Mouse (Mus musculus) heart, adult 8-10 months (tissue): ENCODE measurements around the gene Thsd1. TPM values are rescaled to one million over a fixed set of nuclear protein-coding genes. Genes with fewer than 3 reads are reported as not detected.

Source experiments
- DNase-seq: peaks from one replicate; pipeline ENCODE4 v3.0.0; 2022; ENCODE audit warnings: low spot score
- total RNA-seq, 4 experiments: library from RNA; stranded (reverse); gene quantifications; 2 replicates each; pipeline ENCODE4 v1.2.4; 2022

Thsd1 gene
- 1 to 10 TPM; 3.8 to 4.5 (median 4.3) TPM for total RNA-seq

DNA sequence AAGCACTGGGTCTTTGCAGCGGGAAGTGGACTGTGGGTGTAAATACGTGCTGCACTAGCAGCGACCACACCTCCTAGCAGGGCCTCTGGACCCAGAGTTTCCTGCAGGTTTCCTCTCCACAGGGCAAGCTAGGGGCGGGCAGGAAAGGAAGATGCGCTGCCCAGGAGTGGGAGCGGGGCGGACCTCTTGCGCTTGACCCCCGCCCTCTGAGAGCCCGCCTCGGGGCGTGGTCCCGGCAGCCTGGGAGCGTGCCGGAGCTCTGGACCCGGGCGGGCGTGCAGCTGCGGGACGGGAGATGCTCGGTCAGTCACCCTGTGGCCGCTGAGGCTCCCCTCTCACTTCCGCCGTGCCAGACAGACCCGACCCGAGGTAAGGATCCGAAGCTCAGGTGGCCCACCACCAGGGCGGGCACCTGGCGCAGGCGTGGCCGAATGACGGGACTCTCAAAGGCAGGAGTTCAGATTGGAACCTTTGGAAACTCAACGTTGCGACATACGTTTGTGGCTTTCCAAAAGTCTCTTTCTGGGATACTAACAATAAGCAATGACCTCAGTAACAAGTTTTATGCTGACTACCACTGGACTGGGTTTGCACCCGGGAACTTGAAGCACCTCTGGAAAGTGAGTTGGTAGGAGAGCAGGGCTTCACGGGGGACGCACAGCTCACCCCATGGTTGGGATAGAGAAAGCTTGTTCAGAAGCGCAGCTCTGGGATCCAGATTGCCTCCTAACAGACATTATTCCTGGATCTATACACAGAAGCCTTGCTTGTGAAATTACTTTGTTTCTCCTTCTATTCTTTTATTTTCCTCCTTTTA lies at the start of gene Thsd1:
Thsd1 (plus strand) TSS at position 253 of the 817 bp plus-strand sequence.
- DNase-seq, result peak; percentile 67

DNA sequence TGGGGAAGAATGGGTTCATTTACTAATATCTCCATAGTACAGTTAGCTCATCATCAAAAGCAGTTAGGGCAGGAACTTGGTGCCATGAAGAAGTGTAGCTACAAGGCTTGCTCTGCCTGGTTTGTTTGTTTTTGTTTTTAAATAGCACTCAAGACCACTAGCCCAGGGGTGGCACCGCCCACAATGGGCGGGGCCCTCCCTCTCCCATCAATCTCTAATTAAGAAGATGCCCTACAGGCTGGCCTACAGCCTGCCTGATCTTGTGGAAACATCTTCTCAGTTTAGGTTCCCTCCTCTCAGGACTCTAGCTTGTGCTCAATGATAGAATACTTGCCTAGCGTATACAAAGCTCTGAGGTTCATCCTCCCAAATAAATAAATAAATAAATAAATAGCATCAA lies 42.2 kb upstream of the Thsd1 start:
- DNase-seq, result no peak

DNA sequence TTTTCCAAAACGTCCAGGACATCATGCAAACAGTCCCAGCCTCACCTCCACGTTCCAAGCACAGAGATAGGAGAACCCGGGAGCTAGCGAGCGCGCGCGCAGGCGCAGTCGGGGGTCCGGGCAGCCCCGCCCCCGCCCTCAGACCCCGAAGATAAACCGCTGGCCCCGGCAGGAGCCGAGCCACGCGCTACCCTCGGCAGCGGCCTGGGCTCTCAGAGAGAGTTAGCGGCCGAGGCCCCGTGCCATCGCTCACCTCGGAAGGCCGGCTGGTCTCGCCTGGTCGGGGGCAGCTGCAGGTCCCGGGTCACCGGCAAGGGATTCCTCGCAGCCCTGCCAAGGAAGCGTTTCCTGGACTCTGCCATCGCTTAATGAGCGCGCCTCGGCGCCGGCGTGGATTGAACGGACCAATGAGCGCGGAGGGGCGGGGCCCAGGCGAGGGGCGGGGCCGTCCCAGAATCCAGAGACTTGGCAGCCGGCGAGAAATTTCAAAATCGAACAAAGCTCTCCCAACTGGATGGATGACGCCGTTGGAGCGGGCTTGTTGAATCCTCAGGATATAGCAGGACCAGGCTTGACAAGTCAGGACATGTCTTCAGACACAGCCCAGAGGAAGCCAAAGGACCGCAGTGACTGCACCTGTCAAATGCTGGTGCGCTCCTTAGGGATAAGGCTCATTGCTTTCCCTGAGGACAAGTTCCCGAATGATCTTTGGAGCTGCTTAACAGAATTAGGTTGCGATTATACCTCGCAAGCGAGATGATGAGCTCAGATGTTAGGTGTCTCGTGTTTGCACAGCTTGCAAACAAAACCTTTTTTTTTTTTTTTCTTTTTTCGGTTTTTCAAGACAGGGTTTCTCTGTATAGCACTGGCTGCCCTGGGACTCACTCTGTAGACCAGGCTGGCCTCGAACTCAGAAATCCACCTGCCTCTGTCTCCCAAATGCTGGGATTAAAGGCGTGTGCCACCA lies 41.4 kb upstream of the Thsd1 start, which contains the start of gene Ckap2:
Ckap2 (minus strand) TSS at position 389 of the 967 bp plus-strand sequence.
- DNase-seq, result peak; percentile 84

DNA sequence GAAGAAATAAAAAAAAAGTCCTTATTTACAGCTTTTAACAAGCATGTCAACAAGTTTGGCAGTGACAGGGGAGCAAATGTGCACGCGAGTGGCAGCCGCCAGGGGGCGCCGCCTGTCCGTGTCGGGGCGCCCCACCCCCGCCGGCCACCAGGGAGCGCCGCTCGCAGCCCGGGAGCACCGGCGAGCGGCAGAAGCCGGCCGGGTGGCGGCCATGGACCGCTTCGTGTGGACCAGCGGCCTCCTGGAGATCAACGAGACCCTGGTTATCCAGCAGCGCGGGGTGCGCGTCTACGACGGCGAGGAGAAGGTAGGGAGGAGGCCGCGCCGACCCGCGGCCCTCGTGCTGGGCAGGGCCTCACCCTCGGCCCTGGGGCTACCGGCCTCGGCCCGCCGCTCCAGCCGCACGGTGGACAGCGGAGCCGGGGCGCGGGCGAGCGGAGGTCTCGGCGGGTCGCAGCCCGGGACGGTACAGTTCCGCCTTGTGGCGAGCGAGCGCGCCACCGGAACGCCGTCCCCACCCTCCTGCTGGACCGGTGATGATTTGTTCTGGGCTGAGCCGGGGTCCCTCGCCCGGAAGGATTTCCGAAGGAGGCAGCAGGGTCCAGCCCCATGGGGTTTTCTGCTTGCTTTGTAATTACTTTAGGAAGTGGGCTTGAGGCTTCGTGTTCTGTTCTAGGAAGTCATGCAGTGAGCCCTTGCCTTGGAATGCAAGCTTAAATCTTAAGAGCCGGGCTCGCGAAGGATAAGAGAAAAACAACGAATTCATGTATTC lies 34.3 kb upstream of the Thsd1 start, which contains the start of gene Vps36:
Vps36 (plus strand) TSS at position 150 of the 772 bp plus-strand sequence.
- peak; percentile 86 for DNase-seq

DNA sequence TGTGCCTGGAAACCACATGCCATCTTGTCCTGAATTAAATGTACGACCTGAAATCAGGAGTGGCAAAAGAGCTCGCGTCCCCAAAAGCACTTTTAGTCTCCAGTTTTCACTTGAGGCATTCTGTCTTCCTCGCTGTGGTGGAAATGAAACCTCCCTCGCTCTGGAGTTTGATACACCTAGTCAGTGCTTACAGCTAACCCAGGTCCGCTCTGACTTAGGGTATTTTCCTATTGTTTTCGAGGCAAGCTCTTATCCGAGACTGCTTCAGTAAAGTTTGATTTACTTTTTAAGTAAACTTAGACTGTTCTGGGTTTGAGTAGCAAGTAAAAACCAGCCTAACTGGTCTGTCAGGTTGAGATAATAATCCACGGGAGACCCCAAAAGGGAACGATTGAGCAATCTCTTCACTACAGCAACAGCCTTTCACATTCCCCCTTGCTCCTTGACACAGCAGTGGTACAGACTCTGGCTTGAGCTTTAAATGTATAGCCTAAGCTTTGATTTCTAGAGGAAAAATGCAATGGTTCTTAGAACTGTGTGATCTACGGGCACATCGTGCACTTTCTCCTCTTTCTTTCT lies 33.6 kb upstream of the Thsd1 start:
- DNase-seq, result no peak

DNA sequence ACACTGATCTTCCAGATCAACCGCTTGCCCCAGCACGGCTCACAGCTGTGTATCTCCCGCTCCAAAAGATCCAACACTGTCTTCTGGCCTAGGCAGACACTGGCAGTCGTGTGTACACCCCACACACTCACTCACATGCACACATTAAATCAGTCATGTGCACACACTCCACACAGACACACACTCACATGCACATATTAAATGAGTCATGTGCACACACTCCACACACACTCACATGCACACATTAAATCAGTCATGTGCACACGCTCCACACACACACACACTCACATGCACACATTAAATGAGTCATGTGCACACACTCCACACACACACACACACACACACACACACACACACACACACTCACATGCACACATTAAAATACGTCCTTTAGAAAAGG lies 29.2 kb upstream of the Thsd1 start:
- DNase-seq, result no peak

DNA sequence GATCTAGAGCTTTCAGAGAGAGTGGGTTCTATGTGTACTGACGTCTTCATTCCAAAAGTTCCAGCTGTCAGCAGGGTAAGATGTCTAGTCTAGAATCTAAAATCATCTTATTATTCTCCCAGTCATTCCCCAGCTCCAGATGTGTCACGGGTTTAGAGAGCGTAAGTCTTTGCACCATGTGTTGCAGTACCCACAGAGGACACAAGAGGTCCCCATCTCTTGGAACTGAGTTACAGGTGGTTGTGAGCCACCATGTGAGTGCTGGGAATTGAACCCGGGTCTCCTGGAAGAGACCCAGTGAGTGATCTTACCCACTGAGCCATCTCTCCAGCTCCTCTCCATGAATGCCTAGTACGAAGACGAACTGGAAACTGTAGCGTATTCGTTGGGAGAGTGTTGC lies 27.6 kb upstream of the Thsd1 start:
- DNase-seq, result no peak

DNA sequence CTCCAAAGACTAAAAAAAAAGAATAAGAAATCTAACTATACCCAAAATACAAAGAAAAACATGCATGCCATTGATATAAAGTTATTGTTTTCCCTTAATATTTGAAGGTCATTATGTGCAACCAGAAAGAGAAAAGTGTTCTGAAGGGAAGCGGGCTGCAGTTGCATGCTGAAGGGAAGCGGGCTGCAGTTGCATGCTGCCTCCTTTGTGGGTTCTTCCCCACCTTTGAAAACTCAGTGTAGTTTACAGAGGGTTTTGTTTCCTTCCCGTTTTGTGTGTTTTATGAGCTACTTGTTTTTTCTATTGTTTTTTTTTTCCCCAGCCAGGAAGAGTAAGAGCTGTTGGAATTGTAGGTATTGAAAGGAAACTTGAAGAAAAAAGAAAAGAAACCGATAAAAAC lies 19.6 kb upstream of the Thsd1 start:
- no peak for DNase-seq

DNA sequence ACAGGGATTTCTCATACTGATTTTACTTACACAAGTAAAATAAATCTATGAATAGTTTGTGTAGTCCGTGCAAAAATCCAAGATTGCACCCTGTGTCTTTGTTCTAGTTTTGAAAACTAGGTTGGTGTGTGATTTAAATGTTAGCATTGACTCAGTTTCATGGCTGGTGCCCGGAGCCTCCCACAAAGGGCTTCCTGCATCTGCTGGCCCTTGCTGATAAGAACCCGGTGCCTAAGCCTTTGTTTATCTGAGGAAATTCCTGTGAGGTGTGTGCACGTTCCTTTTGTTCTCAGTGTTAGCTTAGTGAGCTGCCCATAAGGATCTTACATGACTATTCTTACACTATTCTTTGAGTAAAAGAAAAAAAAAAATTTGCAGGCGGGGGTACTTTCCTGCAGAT lies 18.1 kb upstream of the Thsd1 start:
- peak; percentile 36 for DNase-seq

DNA sequence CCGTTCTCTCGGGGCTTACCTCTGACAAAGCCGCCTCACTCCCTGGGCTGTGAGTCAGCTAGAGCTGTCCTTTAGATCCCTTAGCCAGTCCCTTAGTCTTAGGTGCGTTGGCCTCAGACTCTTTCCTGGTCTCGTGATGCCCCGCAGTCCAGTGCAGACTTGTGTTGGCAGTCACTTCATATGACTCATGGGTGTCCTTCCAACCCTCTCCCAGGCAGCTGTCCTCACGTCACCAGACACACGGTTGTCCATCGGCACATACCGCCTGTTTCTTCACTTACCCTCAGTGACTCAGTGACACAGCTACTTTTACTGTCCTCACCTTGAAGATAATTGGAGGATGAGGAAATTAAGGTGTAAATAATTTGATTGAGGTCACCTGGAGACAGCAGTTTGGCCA lies 12.3 kb upstream of the Thsd1 start:
- peak; percentile 30 for DNase-seq

DNA sequence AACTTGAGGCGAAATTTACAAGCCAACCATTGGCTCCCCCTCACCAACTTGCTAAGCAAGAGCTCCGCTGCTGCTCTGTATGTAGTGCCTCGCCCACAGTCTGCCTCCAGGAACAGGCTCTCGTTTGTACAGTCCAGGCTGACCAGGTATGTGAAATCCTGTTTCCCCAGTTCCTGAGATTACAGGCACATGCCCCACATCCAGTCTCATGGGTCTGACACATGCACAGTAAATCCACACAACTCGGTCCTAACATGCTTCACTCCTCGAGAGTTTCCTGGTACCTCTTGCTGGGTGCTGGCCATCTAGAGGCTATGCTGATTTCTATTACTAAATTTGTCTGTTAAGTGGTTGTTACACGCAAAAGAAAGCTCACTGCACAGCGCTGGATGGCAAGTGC lies 752 bp upstream of the Thsd1 start:
- DNase-seq, result no peak

DNA sequence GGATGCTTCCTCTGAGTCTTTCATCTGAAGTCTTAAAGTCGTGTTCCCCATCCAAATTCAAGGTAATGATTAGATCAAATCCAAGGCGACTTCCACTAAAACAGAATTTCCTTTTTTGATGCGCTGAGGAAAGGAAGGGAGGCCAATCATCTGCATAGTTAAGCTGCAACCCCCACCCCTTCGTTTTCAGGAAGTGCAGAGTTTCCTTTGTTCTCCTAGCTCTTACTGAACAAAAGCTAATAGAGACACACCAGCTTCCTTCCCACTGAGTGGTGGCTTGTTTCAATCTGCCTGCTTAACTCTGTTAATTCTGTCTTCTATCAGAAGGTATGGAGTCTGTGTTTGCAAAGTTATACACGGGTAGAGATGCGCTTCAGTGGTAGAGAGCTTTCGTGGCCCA lies 1.5 kb downstream of the Thsd1 start:
- peak; percentile 61 for DNase-seq

DNA sequence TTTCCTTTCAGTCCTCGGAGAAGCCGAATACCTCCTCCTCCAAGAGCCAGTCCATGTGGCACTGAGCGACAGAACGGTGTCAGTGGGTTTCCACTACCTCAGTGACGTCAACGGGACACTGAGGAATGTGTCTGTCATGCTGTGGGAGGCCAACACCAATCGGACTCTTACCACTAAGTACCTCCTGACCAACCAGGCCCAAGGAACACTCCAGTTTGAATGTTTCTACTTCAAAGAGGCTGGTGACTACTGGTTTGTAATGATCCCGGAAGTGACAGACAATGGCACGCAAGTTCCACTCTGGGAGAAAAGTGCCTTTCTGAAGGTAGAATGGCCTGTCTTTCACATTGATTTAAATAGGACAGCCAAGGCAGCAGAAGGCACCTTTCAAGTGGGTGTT lies 15.9 kb downstream of the Thsd1 start:
- DNase-seq, result no peak

DNA sequence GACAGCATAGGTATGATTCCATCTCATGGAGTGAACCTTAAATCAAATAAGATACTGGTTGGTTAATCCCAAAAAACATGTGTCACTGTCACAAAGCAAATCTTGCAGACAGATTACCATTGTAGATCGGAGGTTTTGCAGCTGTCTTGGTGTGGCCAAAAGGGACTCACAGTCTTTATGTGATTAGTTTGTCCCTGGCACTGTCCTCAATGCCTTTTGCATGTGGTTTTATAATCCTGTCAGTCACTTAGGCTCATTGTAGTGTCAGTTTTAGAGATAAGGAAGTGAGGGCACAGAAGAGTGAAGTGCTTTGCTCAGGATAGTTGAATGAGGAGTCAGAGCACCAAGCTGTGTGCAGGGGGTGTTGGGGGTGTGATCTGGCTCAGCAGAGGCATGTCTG lies 18.6 kb downstream of the Thsd1 start:
- DNase-seq, result no peak

DNA sequence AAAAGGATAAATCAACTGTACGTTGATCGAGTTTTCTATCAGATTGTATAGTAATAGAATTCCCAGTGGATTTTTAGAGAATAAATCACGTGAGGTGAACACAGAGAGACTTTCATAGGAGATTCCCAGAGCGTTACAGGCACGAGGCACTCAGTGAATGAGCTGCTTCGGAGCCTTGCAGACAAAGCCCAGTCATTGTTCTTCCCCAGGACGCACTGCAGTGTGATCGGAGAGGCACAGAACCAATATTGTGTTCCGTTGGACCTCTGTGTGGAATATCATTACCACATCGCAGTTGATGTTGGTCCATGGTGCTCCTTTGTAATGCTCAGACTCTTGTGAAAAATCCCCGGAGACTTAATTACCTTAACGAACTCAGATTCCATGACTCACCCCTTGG lies 20.8 kb downstream of the Thsd1 start:
- no peak for DNase-seq

DNA sequence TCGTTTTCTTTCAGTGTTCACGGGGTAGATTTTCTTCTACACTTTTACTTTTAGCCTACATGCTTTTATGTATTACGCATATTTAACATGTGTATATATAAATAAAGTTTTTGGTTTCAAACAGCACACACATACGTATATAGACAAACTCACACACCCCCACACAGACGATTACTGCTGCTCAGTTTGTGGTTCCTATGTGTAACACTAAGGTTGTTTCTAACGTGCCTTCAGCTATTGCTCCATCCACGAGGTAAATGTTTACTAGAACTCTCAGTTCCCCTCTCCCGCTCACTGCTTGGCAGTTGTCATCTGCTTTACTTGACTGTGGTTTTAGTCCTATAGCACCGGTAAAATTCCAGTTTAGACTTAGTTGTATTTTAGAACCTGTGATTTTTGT lies 22.0 kb downstream of the Thsd1 start:
- DNase-seq, result no peak

DNA sequence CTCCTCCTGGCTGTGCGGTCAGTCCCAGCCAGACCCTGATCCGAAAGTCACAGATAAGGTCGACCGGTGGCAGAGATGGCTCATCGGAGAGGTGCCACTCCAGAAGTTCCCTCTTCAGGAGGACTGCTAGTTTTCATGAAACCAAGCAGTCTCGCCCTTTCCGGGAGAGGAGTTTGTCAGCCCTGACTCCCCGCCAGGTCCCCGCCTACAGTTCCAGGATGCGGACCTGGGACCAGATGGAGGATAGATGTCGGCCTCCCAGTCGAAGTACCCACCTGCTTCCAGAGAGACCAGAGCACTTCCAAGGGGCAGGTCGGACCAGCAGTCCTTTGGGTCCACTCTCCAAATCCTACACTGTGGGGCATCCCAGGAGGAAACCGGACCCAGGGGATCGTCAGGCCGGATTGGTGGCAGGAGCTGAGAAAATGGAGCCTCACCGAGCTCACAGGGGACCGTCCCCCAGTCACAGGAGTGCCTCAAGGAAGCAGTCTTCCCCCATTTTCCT lies 31.9 kb downstream of the Thsd1 start:
- peak; percentile 31 for DNase-seq

DNA sequence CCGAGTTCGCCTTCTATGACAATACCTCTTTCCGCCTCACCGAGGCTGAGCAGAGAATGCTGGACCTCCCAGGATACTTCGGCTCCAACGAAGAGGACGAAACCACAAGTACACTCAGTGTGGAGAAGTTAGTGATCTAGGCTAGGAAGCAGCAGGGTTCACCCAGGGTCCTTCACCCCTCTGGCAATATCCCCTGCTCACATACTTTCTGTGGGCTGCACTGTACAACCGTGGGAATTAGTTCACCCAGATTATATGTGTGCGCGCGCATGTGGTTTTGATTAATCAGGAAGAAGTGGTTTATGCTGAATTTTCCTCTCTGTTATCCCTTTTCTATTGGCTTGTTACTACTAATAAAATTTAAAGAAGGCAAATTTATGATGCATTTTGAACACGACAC lies 32.4 kb downstream of the Thsd1 start:
- DNase-seq, result no peak

DNA sequence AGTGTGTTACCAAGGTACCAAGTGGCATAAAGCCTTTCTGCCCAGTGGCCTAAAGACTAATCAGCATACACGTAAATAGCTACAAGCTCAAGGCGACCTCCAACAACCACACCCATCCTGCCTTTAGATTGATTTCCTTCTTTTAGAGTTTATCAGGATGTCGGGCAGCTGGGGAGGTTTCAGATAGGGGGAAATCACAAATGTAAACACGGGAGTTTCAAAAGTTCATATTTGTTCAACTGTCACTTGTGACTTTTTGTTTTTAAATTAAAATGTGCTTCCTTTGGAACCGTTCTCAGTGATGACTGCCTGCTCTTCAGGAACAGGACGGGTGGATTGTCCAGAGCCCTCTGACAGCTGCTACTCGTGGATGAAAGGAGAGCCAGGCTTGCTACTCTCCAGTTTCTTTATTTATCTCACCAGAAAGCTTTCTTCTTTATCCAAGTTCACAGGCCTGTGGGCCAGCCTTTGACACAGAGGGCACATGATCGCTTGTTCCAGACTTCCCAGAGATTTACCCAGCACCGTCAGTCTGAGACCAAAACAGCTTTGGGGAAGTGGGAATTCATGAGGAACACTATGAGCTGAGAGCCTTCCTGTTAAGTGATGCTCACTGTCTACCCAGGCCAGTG lies 33.1 kb downstream of the Thsd1 start:
- peak; percentile 28 for DNase-seq

DNA sequence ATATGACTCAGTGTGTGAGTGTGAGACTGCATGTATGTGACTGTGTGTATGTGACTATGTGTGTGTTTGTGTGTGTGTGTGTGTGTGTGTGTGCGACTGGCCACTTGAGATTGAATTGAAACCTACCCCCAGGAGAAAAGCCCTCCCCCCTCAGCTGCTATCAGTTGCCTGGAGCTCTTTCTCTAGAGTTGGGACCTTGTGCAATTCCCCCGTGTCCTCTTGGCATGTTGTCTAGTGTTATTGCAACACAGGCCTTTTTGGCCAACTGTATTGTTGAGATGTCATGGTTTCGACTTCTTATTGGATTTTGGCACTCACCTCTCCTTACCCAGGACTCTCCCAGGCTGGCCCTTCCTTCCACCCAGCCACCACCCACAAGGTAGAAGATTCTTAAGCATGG lies 35.2 kb downstream of the Thsd1 start:
- DNase-seq, result peak; percentile 21

DNA sequence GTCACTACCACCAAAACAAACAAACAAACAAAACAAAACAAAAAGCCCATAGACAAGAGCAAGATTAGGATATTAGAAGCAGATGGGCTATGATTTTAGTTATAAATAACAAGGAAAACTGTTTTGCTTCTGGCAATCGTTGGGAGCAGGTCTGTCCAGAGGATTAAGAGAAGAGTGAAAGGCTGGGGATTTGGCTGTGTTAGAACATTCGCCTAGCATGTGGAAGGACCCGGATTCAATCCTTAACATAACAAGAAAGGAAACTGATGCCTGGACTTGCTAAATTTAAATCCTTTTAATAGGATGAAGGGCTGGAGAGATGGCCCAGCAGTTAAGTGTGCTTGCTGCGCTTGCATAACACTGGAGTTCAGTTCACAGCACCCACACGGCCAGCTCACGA lies 37.2 kb downstream of the Thsd1 start:
- DNase-seq, result no peak
